Mouse (Mus musculus): ENCODE data around the gene Pex11a.
"Not testable (repeated sequence)": the region's sequence is repeated elsewhere in the genome, so short reads cannot be mapped to it uniquely, and the experiment has no call there.

The Pex11a gene

DNA sequence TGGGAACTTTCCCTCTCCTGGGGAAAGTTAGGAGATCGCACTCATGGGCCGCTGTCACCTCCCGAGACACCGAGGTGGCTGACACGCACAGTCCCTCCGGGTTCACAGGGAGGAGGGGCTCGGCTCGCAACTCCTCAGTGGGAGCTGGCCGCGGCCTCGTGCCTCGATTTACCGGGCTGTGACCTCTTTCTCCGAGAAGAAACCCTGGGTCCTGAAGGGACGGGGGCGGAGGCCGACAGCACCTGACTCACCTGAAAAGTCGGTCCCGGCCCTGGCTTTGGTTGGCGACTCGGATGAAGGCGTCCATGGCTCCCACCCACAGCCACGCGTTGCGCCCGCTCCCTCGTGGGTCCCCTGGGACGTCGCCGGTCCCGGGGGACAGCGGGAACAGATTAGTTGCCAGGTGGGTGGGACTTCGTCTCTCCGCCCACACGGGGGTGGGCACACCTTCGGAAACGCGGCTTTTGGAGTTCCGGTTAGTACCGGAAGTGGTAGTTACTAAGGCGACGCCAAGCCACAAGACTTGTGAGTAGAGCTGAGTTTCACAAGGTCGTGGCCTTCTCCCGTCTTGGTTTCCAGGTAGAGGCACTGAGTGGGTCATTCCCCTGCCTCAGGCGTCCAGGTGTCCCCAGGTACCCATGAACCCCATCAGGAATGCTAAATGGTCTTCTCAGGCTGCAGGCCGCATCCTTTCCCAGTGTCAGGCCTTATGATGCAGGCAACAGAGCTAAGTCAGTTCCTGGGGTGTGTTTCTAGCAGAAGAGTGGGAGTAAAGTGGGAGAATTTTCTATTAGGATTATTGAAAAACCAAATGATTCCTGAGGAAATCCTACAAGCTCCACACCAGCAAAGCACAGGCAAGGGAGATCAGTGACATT lies at the start of gene Pex11a, which contains the start of gene Wdr93:
Pex11a (minus strand) TSS at position 473 of the 878 bp plus-strand sequence.
Wdr93 (plus strand) TSS at position 505 of the 878 bp plus-strand sequence.
- peak; percentile 73 to 75 for DNase-seq (ENCODE audit: low spot score in 2 of 2)

DNA sequence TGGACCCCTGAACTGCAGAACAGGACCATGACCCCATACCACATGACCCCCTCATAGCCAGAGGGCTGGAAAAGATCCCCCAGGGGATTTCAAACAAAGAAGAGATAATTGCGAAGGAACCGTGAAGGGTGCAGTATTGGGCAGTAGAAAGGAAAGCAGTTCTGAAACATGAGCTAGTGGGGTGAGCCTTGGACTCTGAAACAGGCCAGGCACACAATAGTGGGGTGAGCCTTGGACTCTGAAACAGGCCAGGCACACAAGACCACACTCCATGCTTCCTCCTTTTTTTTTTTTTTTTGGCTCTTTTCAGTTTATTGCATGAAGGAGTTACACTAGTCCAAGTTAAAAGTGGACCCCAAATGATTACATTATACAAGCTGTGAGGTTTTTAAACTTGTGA lies 46.9 kb upstream of the Pex11a start:
- DNase-seq (ENCODE audit: low spot score in 2 of 2): not testable (repeated sequence)

- DNase-seq (ENCODE audit: low spot score in 2 of 2): peak; percentile 42 to 81
These were observed 43.4 kb upstream of the Pex11a start for GRCm38 (mm10) chr7:79786295-79786694.

GRCm38 (mm10) chr7:79782516-79782855 lies 39.6 kb upstream of the Pex11a start:
- no peak for DNase-seq (ENCODE audit: low spot score in 2 of 2)

DNA sequence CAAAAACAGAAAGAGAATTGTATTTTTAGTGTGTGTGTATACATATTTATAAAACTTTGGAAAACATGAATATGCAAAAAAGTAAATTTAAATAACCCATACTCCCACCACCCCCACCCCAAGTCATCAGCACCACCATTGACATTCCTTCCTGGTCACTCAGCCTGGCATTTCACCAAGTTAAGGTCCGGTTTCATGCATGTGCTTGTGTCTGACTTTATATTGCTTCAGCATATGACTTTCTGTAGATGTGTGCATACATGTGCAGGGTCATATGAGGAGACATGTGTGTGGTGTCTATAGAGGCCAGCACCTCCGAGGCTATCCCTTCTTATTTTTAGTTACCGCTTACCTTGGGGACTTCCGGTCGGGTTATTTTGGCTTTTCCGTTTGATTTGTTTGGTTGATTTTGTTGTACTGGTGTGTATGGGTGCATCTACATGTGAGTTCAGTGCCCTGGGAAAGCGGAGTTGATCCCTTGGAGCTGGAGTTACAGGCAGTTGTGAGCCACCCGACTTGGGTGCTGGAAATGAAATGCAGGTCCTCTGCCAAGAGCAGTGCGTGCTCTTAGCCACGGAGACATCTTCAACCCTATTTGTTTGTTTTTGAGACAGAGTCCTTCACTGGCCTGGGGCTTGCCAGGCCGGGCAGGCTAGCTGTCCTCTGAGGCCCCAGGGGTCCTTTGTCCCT lies 39.0 kb upstream of the Pex11a start:
- DNase-seq (ENCODE audit: low spot score in 2 of 2): no peak

GRCm38 (mm10) chr7:79780647-79781626 lies 38.0 kb upstream of the Pex11a start:
- peak; percentile 57 to 84 for DNase-seq (ENCODE audit: low spot score in 2 of 2)

DNA sequence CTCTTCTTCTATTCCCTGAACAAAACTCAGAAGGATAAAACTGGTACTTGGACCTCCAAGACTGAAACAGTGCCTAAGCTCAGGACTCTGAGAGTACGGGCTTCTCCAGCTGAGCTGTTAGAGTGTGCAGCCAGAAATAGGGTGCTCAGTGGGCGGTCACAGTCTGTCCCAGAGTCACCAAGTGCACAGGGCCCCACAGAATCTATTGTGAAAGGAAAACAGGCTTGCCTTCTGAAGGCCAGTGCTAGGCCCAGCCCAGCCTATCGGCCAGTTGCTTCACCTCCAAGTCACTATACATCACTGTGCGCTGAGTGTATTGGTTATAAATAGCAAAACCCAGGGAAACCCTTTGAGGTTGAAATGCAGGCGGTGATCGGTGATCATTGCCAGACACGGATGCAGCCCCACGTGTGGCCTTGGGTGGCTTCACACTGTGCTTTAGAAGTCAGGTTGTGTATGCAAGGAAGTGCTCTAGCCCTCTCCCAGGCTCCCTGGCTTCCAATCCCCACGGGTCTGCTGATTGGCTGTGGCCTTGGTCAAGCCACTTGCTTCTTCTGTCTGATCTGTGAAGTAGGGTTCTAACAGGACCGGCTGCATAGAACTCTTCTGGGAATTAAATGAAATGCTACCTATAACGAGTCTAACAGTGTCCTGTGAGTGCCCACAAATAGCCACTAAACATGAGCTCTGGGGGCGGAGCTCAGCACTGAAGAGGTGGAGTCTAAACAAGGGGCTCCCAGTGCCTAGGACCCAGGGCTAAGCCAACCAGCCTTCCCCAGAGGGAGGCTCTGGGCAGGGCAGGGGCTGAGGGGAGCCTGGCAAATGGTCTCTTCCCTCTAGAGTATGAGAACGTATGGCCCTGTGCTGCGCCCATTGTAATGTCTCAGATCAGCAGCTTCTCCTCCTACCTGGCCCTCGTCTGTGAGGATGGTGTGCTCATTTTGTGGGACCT lies 28.9 kb upstream of the Pex11a start:
- no peak for DNase-seq (ENCODE audit: low spot score in 2 of 2)

DNA sequence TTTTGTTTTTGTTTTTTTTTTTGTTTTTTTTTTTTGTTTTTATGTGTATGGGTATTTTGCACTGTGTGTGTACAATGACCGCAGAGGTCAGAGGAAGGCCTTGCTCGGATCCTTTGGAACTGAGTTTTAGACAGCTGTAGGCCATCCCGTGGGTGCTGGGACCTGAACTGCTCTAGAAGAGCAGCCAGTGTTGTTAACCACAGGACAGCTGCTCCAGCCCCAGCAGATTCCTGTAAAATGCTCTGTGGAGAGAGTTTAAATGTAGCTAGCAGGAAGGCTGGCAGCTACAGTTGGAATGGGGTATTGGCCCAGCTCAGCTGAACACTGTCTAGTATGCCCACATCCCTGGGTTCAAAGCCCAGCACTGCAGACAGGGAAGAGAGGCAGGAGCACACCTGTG lies 26.7 kb upstream of the Pex11a start:
- DNase-seq (ENCODE audit: low spot score in 2 of 2): no peak

GRCm38 (mm10) chr7:79765991-79766390 lies 23.1 kb upstream of the Pex11a start:
- DNase-seq (ENCODE audit: low spot score in 2 of 2): no peak

DNA sequence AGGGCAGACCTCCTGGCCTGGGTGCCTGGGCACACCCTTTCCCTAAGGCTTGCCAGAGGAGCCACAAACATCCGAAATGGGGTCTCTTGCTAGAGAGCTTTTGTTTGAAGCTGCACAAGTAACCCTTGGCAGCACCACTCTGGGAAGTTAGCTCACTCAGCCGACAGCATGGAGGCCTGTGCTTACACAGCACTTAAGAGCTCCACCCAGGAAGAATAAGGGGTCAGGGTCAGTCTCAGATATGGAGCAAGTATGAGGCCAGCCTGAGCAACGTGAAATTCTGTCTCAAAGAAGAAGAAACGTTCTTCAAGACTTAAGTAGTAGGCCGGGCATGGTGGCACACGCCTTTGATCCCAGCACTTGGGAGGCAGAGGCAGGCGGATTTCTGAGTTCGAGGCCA lies 19.2 kb upstream of the Pex11a start:
- DNase-seq (ENCODE audit: low spot score in 2 of 2): no peak

DNA sequence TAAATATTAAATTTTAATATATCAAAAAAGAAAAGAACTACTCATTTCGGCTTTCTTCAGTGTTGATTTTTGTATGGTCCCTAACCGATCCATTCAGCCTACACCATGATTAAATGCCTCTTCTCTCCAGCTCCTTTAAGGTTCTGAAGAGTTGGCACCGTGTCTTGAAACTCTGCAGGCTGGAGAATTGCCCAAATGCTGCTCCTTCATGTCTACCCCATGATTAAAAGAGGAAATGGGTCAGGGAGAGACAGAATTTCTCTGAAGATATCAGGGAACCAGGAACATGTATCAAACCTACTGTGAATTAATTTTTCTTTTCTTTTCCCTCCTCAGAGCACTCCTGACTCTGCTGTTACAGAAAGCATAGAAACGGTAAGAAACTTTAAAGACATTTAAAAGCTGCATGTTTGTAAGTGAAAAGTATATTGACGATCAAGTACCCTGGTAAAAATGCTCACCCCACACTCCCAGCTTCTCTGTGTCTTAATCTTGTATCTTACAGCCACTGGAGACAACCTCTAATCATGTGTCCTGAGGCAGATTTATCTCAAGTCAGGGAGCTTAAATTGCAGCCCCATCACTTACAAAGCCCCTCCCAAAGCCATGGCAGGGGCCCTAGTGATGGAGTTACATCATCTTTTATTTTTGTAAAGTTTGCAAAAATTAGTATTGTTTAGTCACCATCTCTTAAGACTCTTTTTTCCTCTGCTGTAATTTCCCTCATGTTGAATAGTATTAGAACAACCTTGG lies 18.4 kb upstream of the Pex11a start:
- DNase-seq (ENCODE audit: low spot score in 2 of 2): no peak

GRCm38 (mm10) chr7:79759766-79760165 lies 16.8 kb upstream of the Pex11a start:
- no peak for DNase-seq (ENCODE audit: low spot score in 2 of 2)

DNA sequence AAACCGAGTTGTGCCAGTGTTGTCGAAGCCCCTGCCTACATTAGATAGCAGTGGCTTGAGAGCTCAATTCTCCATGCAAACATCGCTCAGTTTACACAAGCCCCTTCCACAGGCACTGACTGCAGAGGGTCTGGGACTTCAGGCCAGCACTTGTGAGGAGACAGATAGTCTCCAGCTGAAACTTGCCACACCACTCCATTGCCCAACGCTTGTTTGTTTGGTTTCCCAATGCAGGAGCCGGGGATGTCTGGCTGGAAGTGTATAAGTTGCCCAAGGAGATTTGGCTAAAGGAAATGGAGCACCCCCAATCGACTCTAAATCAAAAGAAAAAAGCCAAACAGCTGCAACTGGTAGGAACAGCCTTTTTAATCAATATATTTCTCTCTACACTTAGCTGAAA lies 15.2 kb upstream of the Pex11a start:
- no peak for DNase-seq (ENCODE audit: low spot score in 2 of 2)

GRCm38 (mm10) chr7:79756334-79756733 lies 13.4 kb upstream of the Pex11a start:
- DNase-seq (ENCODE audit: low spot score in 2 of 2): no peak

DNA sequence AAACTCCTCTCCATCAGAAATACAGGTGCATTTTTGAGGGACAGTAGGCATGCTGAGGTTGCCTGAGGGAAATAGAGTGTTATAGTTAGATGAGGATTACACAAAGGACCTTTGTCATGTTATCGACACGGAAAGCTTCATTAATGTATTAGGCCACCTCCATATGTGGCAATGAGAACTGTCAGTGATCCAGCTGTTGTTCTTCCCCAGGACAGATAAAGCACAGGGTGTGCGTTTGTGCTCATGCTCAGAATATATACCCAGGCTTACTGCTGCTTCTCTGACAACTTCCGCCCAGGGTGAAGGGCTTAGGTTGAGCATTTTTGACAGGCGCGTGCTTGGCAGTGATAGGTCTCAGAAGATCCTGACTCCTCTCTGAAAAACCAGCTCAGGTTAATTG lies 6.6 kb upstream of the Pex11a start:
- DNase-seq (ENCODE audit: low spot score in 2 of 2): no peak

DNA sequence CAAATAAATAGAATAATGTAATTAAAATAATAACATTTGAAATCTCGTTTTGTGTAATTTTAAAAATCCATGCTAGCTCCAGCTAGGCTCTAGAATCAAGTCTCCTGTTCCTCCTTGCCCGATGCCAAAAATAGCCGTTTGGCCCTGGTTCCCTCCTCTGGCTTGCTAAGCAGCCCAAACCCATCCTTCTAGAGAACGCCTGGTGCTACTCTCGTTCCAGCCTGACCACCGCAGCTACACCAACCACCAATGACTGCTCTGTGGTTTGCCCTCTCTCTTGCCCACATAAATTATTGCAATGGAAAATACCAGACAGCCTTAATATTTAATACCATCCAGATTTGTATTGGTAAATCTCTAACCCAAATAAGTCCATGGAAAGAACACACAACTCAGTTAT lies 4.7 kb upstream of the Pex11a start:
- no peak for DNase-seq (ENCODE audit: low spot score in 2 of 2)

GRCm38 (mm10) chr7:79744585-79744984 lies 1.7 kb upstream of the Pex11a start:
- no peak for DNase-seq (ENCODE audit: low spot score in 2 of 2)

DNA sequence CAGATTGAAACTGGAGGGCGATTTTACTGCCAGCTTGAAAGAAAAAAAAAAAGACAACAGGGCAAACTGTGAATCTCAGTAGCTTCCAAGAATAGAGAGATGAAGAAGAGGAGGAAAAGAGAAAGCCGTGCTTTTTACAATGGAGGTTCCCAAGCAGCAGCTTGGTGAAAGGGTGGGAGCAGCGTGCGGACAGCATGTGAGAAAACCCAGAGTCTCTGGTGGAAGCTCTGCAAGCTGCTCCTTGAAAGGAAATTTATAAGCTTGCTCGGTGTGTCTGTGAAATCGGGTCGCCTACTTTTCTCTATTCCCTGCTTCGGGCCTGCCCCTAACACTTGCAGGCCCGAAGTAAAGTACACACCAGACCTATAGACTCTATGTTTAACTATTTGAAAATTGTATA lies 1.1 kb upstream of the Pex11a start:
- no peak for DNase-seq (ENCODE audit: low spot score in 2 of 2)

DNA sequence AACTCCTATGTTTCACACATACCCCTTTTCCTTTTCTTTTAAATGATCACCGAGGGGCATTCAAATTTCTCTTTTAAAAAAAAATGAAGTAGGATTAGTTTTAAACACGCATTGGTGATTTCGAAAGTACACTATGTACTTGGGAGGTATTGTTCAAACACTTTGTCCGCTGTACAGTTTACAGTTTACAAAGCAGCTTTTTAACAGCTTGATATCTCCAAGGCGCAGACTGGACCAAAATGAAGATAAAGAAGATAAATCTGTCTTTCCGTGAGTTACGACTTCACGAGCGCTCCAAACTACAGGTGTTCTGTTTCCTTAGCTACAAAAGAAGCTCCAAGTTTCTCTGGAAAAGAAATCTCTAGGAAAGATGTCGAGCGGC lies 663 bp downstream of the Pex11a start:
- DNase-seq (ENCODE audit: low spot score in 2 of 2): no peak

- DNase-seq (ENCODE audit: low spot score in 2 of 2): no peak
These were observed 2.7 kb downstream of the Pex11a start for GRCm38 (mm10) chr7:79740279-79740678.
